Mouse (Mus musculus) olfactory bulb, adult 2 months (tissue): ENCODE measurements around the gene Picalm. TPM values are rescaled to one million over a fixed set of nuclear protein-coding genes. Genes with fewer than 3 reads are reported as not detected.

Source experiments
- H3K27ac ChIP-seq: fragments of 200-500 bp; 2 replicates; pipeline ENCODE4 v1.5.1; 2012; ENCODE audit warnings: low read depth, low read length; ENCODE audit not compliant: insufficient read depth
- H3K4me1 ChIP-seq: fragments of 200-500 bp; 2 replicates; pipeline ENCODE4 v1.6.1; 2012; ENCODE audit warnings: low read length; ENCODE audit not compliant: control insufficient read depth, insufficient read depth
- H3K4me3 ChIP-seq: fragments of 200-500 bp; 2 replicates; pipeline ENCODE4 v1.5.1; 2012; ENCODE audit warnings: mild to moderate bottlenecking, low read depth, low read length, moderate library complexity; ENCODE audit not compliant: insufficient read depth
- CTCF ChIP-seq: fragments of 200-500 bp; IDR thresholded peaks from 2 replicates; pipeline ENCODE4 v1.5.1; 2012; ENCODE audit warnings: low read depth, mild to moderate bottlenecking, low read length, moderate library complexity; ENCODE audit not compliant: insufficient read depth
- POLR2A ChIP-seq: fragments of 200-500 bp; IDR thresholded peaks from 2 replicates; pipeline ENCODE4 v1.6.1; 2012; ENCODE audit warnings: mild to moderate bottlenecking, low read depth, low read length, moderate library complexity; ENCODE audit not compliant: insufficient read depth
- WGBS: fragments of 180-500 bp; shearing (Covaris S2); methylation state at CpG from one replicate; pipeline ENCODE4 v1.1.7; 2018; 5-methylcytosine and 5-hydroxymethylcytosine counted together
- polyA plus RNA-seq: library from polyadenylated mRNA; stranded (reverse); fragments of >200 nt; gene quantifications from 2 replicates; pipeline ENCODE4 v1.2.4, GENCODE M21; 2012; ENCODE audit warnings: low replicate concordance; ENCODE audit not compliant: missing spikeins, insufficient read depth, insufficient read length

Picalm gene
- polyA plus RNA-seq: 64.3 TPM in 1 of 2 replicates, not detected in the other

GRCm38 (mm10) chr7:90129732-90130392, at the start of gene Picalm:
Gene Picalm, plus strand, starts transcription at chr7:90130213.
- under 1% methylated on average over 70 of the region's 72 CpGs for WGBS
- Histone ChIP-seq H3K4me1 (no peaks in the 10 kb centered on the region), H3K27ac (peak within 1 kb of the TSS; percentile 71), H3K4me3 (peak within 1 kb of the TSS; percentile 82)
- TF ChIP-seq CTCF (no peak), POLR2A (peak; percentile 61)

- H3K27ac ChIP-seq: no peak overlapping the region
- 67% methylated on average over 7 of the region's 7 CpGs for WGBS
- no peak overlapping the region for H3K4me3 ChIP-seq
- no peaks in the 10 kb centered on the region for H3K4me1 ChIP-seq
- no peak for TF ChIP-seq CTCF
- TF ChIP-seq POLR2A: no peak
Observed at GRCm38 (mm10) chr7:90083799-90084198, 46.2 kb upstream of the Picalm start.

DNA sequence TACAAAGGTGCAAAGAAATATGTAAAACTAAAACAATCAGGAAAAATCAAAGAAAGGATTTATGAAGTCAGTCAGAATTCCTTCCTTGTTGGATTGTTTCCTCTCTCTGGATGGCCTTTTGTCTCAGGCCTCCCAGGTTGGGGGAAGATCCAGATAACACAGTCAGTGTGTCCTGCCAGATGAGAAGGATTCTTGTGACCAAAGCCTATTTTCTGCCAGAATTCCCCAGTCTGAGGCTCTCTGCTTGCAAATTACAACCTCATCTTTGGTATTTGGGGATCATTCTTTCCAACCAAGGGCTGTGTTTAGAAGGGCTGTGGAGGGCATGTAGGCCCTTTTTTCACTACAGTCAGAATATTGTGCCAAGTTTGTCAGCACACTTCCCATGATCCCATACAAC, 45.5 kb upstream of the Picalm start:
- TF ChIP-seq CTCF (no peak), POLR2A (no peak)
- H3K4me3 ChIP-seq: no peak overlapping the region

GRCm38 (mm10) chr7:90085713-90086112, 44.3 kb upstream of the Picalm start:
- WGBS: 22% methylated on average over 1 of the region's 1 CpGs
- H3K4me1 ChIP-seq: no peaks in the 10 kb centered on the region
- H3K27ac ChIP-seq: no peak overlapping the region
- no peak overlapping the region for H3K4me3 ChIP-seq
- TF ChIP-seq POLR2A (no peak), CTCF (no peak)

More for the DNA sequence above, 45.5 kb upstream of the Picalm start:
- Histone ChIP-seq H3K4me1 (no peaks in the 10 kb centered on the region), H3K27ac (no peak overlapping the region)

GRCm38 (mm10) chr7:90086821-90087220, 43.2 kb upstream of the Picalm start:
- TF ChIP-seq CTCF: no peak
- TF ChIP-seq POLR2A: no peak
- H3K27ac ChIP-seq: no peak overlapping the region
- no peak overlapping the region for H3K4me3 ChIP-seq
- peaks cover 2% of the 10 kb centered on the region; the same call in 1 of the 2 replicates for H3K4me1 ChIP-seq

- Histone ChIP-seq H3K4me3 (no peak overlapping the region), H3K4me1 (peaks cover 2% of the 10 kb centered on the region; the same call in 1 of the 2 replicates), H3K27ac (no peak overlapping the region)
- WGBS: 76% methylated on average over 4 of the region's 4 CpGs
- TF ChIP-seq CTCF (no peak), POLR2A (no peak)
Observed at GRCm38 (mm10) chr7:90090996-90091395, 39.0 kb upstream of the Picalm start.

GRCm38 (mm10) chr7:90091756-90092155, 38.3 kb upstream of the Picalm start:
- Histone ChIP-seq H3K4me1 (peaks cover 2% of the 10 kb centered on the region; the same call in 1 of the 2 replicates), H3K4me3 (no peak overlapping the region), H3K27ac (no peak overlapping the region)
- WGBS: 56% methylated on average over 2 of the region's 2 CpGs
- no peak for TF ChIP-seq POLR2A
- no peak for TF ChIP-seq CTCF

DNA sequence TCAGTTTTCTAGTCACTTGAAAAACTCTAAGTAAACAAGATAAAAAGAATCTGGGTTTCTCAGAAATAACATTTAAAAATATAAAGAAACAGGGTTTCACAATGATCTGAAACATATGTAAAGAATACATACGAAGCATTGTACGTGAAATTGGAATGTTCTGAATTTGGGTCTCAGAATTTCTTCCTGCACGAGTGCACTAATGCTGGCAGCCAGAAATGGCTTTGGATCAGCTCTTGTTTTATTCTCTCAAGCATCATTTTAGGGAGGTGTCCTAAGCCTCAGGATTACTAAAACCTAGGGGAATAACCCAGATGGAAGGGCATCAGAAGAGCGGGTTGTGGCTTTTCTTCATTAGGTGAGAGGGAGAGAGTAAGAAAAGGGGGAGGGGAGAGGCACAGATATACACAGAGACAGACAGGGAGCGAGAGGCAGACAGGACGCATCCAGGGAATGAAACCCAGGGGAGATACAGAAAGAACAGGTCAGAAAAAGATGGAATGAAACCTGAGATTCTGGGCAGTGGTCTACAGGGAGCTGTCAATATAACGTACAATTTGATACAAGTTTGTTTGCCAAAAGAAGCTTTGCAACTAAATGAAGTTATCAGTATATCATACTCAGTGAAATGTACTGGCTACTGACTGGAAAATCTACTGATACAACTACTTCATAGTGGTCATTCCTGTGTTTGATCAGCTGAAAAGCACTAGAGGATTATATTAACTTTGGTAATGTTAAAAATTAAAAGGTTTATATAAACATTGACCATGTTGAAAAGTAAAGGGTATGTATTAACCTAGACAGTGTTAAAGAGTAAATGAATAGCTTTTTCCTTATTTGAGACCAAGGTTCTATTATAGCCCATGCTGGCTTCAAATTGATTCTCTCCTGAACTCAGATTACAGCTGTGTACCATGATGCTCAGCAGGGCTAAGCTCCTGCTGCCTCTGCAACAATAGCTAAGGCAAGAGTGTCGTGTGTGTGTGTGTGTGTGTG, 37.3 kb upstream of the Picalm start:
- no peak for TF ChIP-seq POLR2A
- no peak for TF ChIP-seq CTCF
- H3K4me1 ChIP-seq: peaks cover 2% of the 10 kb centered on the region; the same call in 1 of the 2 replicates
- WGBS: 86% methylated on average over 8 of the region's 8 CpGs
- no peak overlapping the region for H3K4me3 ChIP-seq
- H3K27ac ChIP-seq: no peak overlapping the region

DNA sequence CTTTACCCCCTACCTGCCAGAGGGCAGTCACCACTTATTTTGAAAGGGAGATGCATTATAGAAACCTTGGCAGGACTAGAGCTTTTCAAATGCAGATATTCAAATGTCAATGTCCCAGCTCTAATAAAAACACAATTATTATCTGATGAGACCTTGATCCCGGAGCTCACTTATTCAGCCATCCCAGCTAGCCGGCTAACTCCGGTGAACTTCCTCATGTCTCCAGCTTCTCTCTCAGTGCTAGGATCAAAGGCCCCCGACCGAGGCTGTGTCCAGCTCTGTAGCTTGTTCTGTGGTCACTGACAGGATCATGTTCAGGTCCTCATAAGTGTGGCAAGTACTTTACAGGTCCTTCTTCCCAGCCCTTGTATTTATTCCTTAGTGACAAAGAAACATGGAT, 34.9 kb upstream of the Picalm start:
- H3K27ac ChIP-seq: no peak overlapping the region
- WGBS: 79% methylated on average over 5 of the region's 5 CpGs
- H3K4me1 ChIP-seq: peaks cover 2% of the 10 kb centered on the region; the same call in 1 of the 2 replicates
- TF ChIP-seq CTCF (no peak), POLR2A (no peak)
- no peak overlapping the region for H3K4me3 ChIP-seq
